Mouse (Mus musculus) left cerebral cortex, postnatal 14 days (tissue): ENCODE results near the gene Agmat. TPM values are rescaled to one million over a fixed set of nuclear protein-coding genes. Genes with fewer than 3 reads are reported as not detected.

Experiments used
- DNase-seq, 2 experiments: peaks; one replicate each; pipeline ENCODE4 v3.0.0; 2021 to 2022; ENCODE audit warnings: low spot score in 2 of 2, mixed read lengths in 1 of 2
- intact Hi-C: fragments of 180-260 bp; cut with DNase I; formaldehyde crosslinking; loops from one replicate; pipeline ENCODE4 v1.15.1; 2025
- total RNA-seq, 2 experiments: library from RNA; stranded (reverse); gene quantifications; 2 replicates each; pipeline ENCODE4 v1.2.3; 2021

The Agmat gene
- total RNA-seq, 2 experiments from 2014 or later, result 0.40 TPM; not detected in 1

- DNase-seq, result no peak
- intact Hi-C loops, result no loop called here
These were observed 49.9 kb downstream of the Agmat start for GRCm38 (mm10) chr4:141796356-141796755.

- intact Hi-C loops, result no loop called here
- no peak for DNase-seq
These were observed 50.5 kb downstream of the Agmat start for GRCm38 (mm10) chr4:141796954-141797353.

- intact Hi-C loops, result no loop called here
- DNase-seq, result no peak
These were observed 51.1 kb downstream of the Agmat start for GRCm38 (mm10) chr4:141797545-141797944.

GRCm38 (mm10) chr4:141804105-141804504, 57.6 kb downstream of the Agmat start:
- intact Hi-C loops, result no loop called here
- no peak for DNase-seq

- DNase-seq, result no peak
These were observed 59.4 kb downstream of the Agmat start for GRCm38 (mm10) chr4:141805886-141806285.

More at GRCm38 (mm10) chr4:141805886-141806285, 59.4 kb downstream of the Agmat start:
- intact Hi-C loops, result no loop called here

Other genes starting within 250 kb of the Agmat start
- 10 to 100 TPM; 49.5 to 58.6 TPM for gene Spen, start 208.1 kb upstream of the Agmat start, total RNA-seq
- gene Fblim1, start 140.6 kb upstream of the Agmat start, total RNA-seq, result 1 to 10 TPM; 1.2 to 1.3 TPM
- gene Tmem82, start 128.0 kb upstream of the Agmat start, total RNA-seq, result under 1 TPM; 0.76 to 0.97 TPM
- 1 to 10 TPM; 2.7 to 2.9 TPM for gene Slc25a34, start 122.9 kb upstream of the Agmat start, total RNA-seq
- gene Plekhm2, start 81.8 kb upstream of the Agmat start, total RNA-seq, result 10 to 100 TPM; 57.6 to 57.9 TPM
- not detected for gene Rsc1a1, start 61.1 kb upstream of the Agmat start, total RNA-seq
- gene Ddi2, start 23.3 kb upstream of the Agmat start, total RNA-seq, result 10 to 100 TPM; 32.5 to 33.6 TPM
- 10 to 100 TPM; 30.5 to 30.7 TPM for gene Dnajc16, start 44.3 kb downstream of the Agmat start, total RNA-seq
- 10 to 100 TPM; 19.4 to 21.8 TPM for gene Casp9, start 46.9 kb downstream of the Agmat start, total RNA-seq
- not detected for gene Cela2a, start 79.5 kb downstream of the Agmat start, total RNA-seq
- gene Ctrc, start 99.7 kb downstream of the Agmat start, total RNA-seq, result not detected
- gene Efhd2, start 128.2 kb downstream of the Agmat start, total RNA-seq, result 100 to 1,000 TPM; 103 to 119 TPM